19 mouse cellular contexts compared by ENCODE assay signal in the genomic region with DNA sequence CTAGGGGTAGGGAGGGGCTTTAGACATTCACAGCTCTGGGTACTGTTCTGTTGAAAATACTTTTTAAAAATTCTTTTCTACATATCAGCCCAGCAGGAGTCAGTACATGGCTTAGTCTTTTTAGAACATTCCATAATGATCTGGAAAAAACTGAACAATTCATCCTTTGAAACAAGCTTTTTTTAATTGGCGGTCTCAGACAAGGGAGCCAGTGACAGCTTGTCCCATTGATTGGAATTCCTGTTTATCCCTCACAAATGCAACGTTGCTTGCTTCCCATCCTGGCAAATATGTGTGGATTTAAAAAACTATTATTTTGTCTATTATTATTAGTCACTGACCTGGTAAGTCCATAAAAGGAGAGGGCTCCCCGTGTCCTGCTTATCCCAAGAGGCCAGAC.
DNase-seq lines count a peak whose midpoint lies in the region; ATAC-seq and TF ChIP-seq lines count a peak whose summit lies in the region.
"Had no signal": no experiment of that assay in that cellular context is flagged by ENCODE, and none has a peak within 500 bp of the region (broad histone marks: within the 10 kb centered on the region; RNA-seq: fewer than 3 reads in every experiment).

No protein-coding gene starts in this region.

- H3K36me3 ChIP-seq in forebrain, embryonic 12.5 days (replicated peaks): no peaks in the 10 kb centered on the region
- H3K36me3 ChIP-seq in forebrain, embryonic 13.5 days (ENCODE audit: poor library complexity, severe bottlenecking): no peaks in the 10 kb centered on the region
- H3K36me3 ChIP-seq in forebrain, embryonic 16.5 days (ENCODE audit: control insufficient read depth, insufficient read depth): no peaks in the 10 kb centered on the region
- H3K36me3 ChIP-seq in stomach, postnatal 0 days (ENCODE audit: control insufficient read depth, insufficient read depth, low read length): no peaks in the 10 kb centered on the region
- H3K36me3 ChIP-seq: embryonic facial prominence, embryonic 10.5 days; heart, embryonic 12.5 days; hindbrain, embryonic 10.5 days; intestine, embryonic 15.5 days had no signal

- H3K9me3 ChIP-seq in forebrain, embryonic 12.5 days: peaks cover 7% of the 10 kb centered on the region; the same call in 1 of the 2 replicates
- H3K9me3 ChIP-seq in forebrain, embryonic 13.5 days (replicated peaks): 0 out of 2 replicates have a peak, but pooled peaks cover 3% of the 10 kb centered on the region
- 0 out of 2 replicates have a peak, but pooled peaks cover 2% of the 10 kb centered on the region for H3K9me3 ChIP-seq in forebrain, embryonic 16.5 days (ENCODE audit: control insufficient read depth, low read length)
- H3K9me3 ChIP-seq in stomach, postnatal 0 days (ENCODE audit: control insufficient read depth, low read length): no peaks in the 10 kb centered on the region

- H3K27ac ChIP-seq in forebrain, embryonic 12.5 days: 0 out of 2 replicates have a peak overlapping the region, but pooled peaks have one; percentile 13
- H3K27ac ChIP-seq in forebrain, embryonic 13.5 days: no peak overlapping the region
- no peak overlapping the region for H3K27ac ChIP-seq in forebrain, embryonic 16.5 days (ENCODE audit: low read length)
- no peak overlapping the region for H3K27ac ChIP-seq in stomach, postnatal 0 days (replicated peaks)
- H3K27ac ChIP-seq: embryonic facial prominence, embryonic 10.5 days; gastrocnemius, adult 2 months; hindbrain, embryonic 10.5 days; hindbrain, embryonic 14.5 days; intestine, embryonic 15.5 days had no signal

- H3K4me1 ChIP-seq in forebrain, embryonic 12.5 days: no peaks in the 10 kb centered on the region
- H3K4me1 ChIP-seq in forebrain, embryonic 13.5 days: no peaks in the 10 kb centered on the region
- H3K4me1 ChIP-seq in forebrain, embryonic 16.5 days (replicated peaks; ENCODE audit: control insufficient read depth, insufficient read depth, low read length): no peaks in the 10 kb centered on the region; the same call in 1 of the 2 replicates
- H3K4me1 ChIP-seq in stomach, postnatal 0 days (replicated peaks; ENCODE audit: control insufficient read depth, insufficient read depth): no peaks in the 10 kb centered on the region
- H3K4me1 ChIP-seq: embryonic facial prominence, embryonic 10.5 days; heart, embryonic 12.5 days; hindbrain, embryonic 10.5 days; intestine, embryonic 15.5 days had no signal

- no peak for ATAC-seq in forebrain, embryonic 12.5 days (ENCODE audit: low FRiP score)
- no peak for ATAC-seq in forebrain, embryonic 13.5 days
- peak; percentile 36; the same call in 1 of the 2 replicates for ATAC-seq in forebrain, embryonic 16.5 days
- no peak for ATAC-seq in stomach, postnatal 0 days (ENCODE audit: low FRiP score, low TSS enrichment)
- ATAC-seq: activated CD4-positive, CD25-positive, alpha-beta regulatory T cell, adult 4 months; intestine, embryonic 15.5 days; Patski had no signal

- H3K27me3 ChIP-seq in forebrain, embryonic 12.5 days: peaks cover 19% of the 10 kb centered on the region; the same call in 1 of the 2 replicates
- H3K27me3 ChIP-seq in forebrain, embryonic 13.5 days: peaks cover 14% of the 10 kb centered on the region; the same call in 1 of the 2 replicates
- H3K27me3 ChIP-seq in forebrain, embryonic 16.5 days (replicated peaks; ENCODE audit: control insufficient read depth, insufficient read depth, low read length): no peaks in the 10 kb centered on the region; the same call in 1 of the 2 replicates
- no peaks in the 10 kb centered on the region for H3K27me3 ChIP-seq in stomach, postnatal 0 days (ENCODE audit: control insufficient read depth, insufficient read depth, low read length)
- H3K27me3 ChIP-seq: intestine, embryonic 15.5 days; Patski had no signal

- peak; percentile 24 for TF ChIP-seq CTCF in stomach, postnatal 0 days (IDR thresholded peaks at IDR 0.05; ENCODE audit: low read depth)

- H3K9ac ChIP-seq in forebrain, embryonic 12.5 days: no peak overlapping the region
- H3K9ac ChIP-seq in forebrain, embryonic 13.5 days: no peak overlapping the region
- H3K9ac ChIP-seq in forebrain, embryonic 16.5 days (replicated peaks; ENCODE audit: low read depth, low read length): no peak overlapping the region
- no peak overlapping the region for H3K9ac ChIP-seq in stomach, postnatal 0 days (ENCODE audit: low read length)
- H3K9ac ChIP-seq: heart, embryonic 12.5 days; hindbrain, embryonic 14.5 days; intestine, embryonic 15.5 days had no signal

- peak; percentile 81 for DNase-seq in Muller cell, postnatal 12 days (ENCODE audit: inconsistent ontology term)
- no peak for DNase-seq in stomach, postnatal 0 days (ENCODE audit: low spot score)
- DNase-seq in neural tube, embryonic 10.5 days (ENCODE audit: extremely low spot score, low spot score): no peak
- DNase-seq in c-Kit-positive CD71-positive TER-119-positive erythroid progenitor cells, embryonic 14.5 days (ENCODE audit: low spot score): no peak
- DNase-seq: adrenal gland, postnatal 25 days; cerebellum, adult 18-20 months; cerebellum, postnatal 10 days; gastrocnemius, adult 2 months; gastrocnemius, postnatal 25 days had no signal

- no peak overlapping the region for H3K4me3 ChIP-seq in forebrain, embryonic 12.5 days (replicated peaks)
- H3K4me3 ChIP-seq in forebrain, embryonic 13.5 days: no peak overlapping the region
- H3K4me3 ChIP-seq in forebrain, embryonic 16.5 days (replicated peaks; ENCODE audit: low read length): no peak overlapping the region
- no peak overlapping the region for H3K4me3 ChIP-seq in stomach, postnatal 0 days (ENCODE audit: low read depth, low read length)
- H3K4me3 ChIP-seq: embryonic facial prominence, embryonic 10.5 days; gastrocnemius, adult 2 months; heart, embryonic 12.5 days; hindbrain, embryonic 10.5 days; intestine, embryonic 15.5 days had no signal

- 14% methylated on average over 3 of the region's 3 CpGs for WGBS in forebrain, embryonic 12.5 days
- 11% methylated on average over 3 of the region's 3 CpGs for WGBS in forebrain, embryonic 13.5 days
- 4% methylated on average over 3 of the region's 3 CpGs for WGBS in forebrain, embryonic 16.5 days
- 65% methylated on average over 3 of the region's 3 CpGs for WGBS in stomach, postnatal 0 days

- H3K4me2 ChIP-seq in forebrain, embryonic 12.5 days: no peak overlapping the region
- H3K4me2 ChIP-seq in forebrain, embryonic 13.5 days: no peak overlapping the region
- no peak overlapping the region for H3K4me2 ChIP-seq in forebrain, embryonic 16.5 days (ENCODE audit: low read length)
- no peak overlapping the region for H3K4me2 ChIP-seq in stomach, postnatal 0 days (replicated peaks; ENCODE audit: low read depth)
- H3K4me2 ChIP-seq: heart, embryonic 12.5 days; hindbrain, embryonic 14.5 days; intestine, embryonic 15.5 days had no signal

- no peak for TF ChIP-seq EP300 in stomach, postnatal 0 days (optimal IDR thresholded peaks at IDR 0.05)
